Mouse (Mus musculus) c-Kit-positive CD71-positive TER-119-positive erythroid progenitor cells, embryonic 14.5 days (primary cell): ENCODE measurements around the gene Adgrg1.

Experiments used
- DNase-seq: peaks from one replicate; pipeline ENCODE4 v3.0.0-alpha.2; 2013; ENCODE audit warnings: low spot score

The Adgrg1 gene

DNA sequence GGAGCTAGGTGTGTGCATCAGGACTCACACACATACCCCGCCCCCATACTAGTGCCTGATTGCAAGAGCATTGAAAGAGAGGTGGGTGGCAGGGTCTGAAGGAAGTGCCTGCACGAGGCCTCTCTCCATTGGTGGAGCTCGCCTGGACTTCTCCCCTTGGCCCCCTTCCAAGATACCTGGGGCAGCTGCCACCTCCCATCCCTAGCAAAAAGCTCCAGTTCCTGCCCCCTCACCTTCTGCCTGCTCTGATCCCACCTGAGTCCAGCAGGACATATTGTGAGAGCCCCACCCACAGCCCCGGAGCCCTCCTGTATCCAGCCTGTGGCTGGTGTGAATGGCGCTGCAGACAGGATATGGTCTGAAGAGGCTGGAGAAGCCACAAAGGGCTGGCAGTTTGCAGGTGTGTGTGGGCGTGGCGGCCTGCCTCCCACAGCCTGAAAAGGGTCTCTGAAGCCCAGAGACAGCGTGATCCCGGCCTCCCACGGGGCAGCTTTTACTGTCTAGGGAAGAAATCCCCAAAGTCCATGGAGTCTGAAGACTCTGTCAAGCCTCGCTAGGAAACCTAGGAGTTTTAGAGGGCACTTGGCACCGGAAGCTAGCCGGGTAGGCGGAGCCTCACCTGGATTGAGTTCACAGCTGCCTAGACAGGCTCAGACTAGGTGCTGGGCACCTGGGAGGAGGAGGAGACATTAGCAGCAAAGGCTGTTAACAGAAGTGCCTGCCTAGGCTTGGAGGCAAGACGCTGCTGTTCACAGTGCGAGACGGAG, 2.3 kb downstream of the Adgrg1 start:
- DNase-seq, result no peak

GRCm38 (mm10) chr8:94978131-94978530, 3.6 kb downstream of the Adgrg1 start:
- no peak for DNase-seq

- no peak for DNase-seq
These were observed 4.2 kb downstream of the Adgrg1 start for GRCm38 (mm10) chr8:94978593-94979319.

DNA sequence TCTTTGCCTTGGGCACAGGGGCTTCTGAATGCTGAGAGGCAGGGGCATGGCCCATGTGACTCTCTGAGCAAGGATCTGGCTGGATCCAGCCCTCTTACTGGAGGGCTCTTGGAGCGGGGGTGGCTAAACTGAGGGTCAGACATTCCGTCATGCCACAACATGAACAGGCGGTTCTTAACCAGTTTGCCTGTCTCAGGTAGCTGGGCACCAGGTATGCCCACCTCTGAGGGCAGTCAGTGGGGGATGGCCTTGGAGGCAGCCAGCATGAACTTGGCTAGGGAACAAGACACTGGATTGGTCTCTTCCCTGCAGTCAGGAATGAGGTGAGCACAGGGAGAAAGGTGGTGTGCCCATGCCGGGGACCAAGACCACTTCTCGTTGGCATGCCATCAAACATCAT, 5.6 kb downstream of the Adgrg1 start:
- DNase-seq, result no peak

GRCm38 (mm10) chr8:94980976-94981375, 6.4 kb downstream of the Adgrg1 start:
- DNase-seq, result no peak

DNA sequence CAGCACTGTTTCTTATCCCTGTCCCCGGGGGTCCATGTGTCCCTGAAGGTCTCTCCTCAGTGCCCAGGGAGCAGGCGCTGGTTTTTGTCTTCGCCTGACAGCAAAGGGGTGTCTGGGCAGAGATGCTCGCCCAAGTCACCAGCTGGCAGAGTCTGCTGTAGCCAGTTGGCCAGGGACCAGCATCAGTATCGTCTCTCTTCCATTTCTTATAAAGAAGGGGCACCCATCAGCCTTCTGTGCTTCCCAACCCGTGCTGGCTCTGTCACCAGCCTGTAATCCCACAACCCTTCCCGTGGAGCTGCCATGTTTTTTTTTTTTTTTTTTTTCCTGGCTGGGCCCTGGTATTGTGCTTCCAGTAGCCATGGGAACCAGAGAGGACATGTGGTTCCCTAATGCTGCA, 7.3 kb downstream of the Adgrg1 start:
- DNase-seq, result no peak

- DNase-seq, result no peak
These were observed 8.6 kb downstream of the Adgrg1 start for GRCm38 (mm10) chr8:94983146-94983545.

GRCm38 (mm10) chr8:94983881-94984516, 9.4 kb downstream of the Adgrg1 start:
- DNase-seq, result peak; percentile 86

DNA sequence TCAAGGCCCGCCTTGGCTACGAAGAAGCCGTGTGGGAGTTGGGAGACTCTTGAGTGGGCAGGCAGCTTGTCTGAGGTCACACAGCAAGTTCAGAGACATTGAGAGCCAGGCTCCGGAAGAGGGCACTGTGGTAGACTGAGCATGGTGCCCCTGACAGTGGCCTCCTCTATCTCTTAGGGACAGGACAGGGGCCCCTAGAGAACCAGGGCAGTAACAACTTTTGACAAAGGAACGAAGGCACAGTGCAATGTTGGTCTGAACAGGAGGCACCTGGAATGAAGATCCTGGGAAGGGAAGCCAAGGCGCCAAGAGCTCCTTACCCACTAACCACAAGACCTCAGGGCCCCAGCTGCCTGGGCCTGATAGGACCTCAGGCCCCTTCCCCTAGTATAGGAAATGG, 10.5 kb downstream of the Adgrg1 start:
- DNase-seq, result peak; percentile 65

DNA sequence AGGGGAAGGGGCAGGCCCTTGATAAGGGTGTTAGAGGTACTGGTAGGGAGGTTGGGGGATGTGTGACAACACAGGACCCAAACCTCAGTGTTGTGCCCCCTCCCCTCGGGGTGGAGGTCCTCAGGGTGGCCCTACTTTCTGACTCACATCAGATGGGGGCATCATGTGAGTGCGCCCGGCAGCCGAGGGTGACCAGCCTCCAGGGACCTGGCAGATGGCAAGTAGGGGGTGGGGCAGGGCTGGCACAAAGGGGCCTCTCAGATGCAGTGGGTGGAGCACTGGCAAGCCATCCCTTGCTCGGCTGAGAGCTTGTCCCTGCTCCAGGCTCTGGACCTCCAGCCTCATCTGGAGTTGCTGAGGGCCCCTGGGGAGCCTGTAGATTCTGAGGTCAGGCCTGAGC, 12.1 kb downstream of the Adgrg1 start:
- DNase-seq, result no peak

DNA sequence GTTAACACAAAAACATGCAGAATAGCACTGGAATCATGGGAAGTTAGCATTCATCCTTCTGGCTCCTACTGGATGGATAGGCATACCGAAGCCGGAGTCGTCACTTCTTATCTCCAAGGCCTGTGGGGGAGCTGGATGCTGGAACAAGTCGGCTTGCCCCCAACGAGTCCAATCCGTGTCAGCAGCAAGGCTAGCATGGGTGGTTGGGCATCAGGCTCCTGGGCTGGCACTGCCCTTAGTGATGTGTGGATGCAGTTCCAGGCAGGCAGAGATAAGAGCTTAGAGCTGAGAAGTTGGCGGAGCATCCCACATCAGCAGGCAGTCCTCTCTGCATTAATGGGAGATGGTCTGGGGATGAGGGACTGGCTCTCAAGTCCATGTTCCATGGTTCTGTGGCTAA, 13.0 kb downstream of the Adgrg1 start:
- no peak for DNase-seq

DNA sequence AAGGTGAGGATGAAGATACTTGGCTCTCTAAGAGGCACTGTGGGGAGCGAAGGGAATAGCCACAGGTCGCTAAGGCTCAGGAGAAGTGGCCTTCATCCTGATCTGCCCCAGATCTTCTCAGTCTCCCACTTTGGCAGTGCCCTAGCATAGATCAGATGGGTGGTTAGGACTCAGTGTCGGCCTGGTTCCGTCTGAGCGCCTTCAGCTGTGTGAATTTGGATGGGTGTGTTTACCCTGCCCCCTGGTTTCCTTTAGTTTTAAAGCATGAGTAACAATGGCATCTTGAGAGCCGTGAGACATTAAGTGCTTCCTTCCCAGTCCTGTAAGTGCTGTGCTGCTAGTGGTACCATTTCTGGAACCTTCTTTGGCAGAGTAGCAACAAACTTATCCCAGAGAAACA, 14.1 kb downstream of the Adgrg1 start:
- DNase-seq, result no peak

- DNase-seq, result no peak
These were observed 15.2 kb downstream of the Adgrg1 start for GRCm38 (mm10) chr8:94989711-94990110.

GRCm38 (mm10) chr8:94990598-94991453, 16.3 kb downstream of the Adgrg1 start:
- no peak for DNase-seq

DNA sequence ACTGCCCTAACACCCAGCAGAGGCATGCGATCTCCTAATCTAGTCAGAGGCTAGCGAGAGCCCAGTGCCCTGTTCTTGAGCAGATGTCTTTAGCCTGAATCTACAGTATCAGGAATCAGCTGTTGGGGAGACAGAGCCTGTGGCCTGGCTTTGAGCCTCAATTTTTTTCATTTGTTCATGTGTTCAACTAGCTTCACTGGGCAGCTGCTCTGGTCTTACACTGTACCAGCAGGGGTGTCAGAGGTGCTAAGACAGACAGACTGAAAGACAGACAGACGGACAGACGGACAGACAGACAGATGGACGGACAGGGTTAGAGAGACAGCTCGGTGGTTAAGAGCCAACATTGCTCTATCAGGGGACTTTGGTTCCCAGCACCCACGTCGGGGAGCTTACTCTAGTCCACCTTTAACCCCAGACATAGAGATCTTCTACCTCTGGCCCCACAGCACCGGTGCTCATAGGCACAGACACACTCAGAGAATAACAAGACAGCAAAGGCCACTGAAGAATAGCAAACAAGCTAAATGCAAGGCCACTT, 17.0 kb downstream of the Adgrg1 start:
- no peak for DNase-seq

GRCm38 (mm10) chr8:94992010-94992409, 17.5 kb downstream of the Adgrg1 start:
- no peak for DNase-seq

- DNase-seq, result no peak
These were observed 18.0 kb downstream of the Adgrg1 start for GRCm38 (mm10) chr8:94992534-94992933.

DNA sequence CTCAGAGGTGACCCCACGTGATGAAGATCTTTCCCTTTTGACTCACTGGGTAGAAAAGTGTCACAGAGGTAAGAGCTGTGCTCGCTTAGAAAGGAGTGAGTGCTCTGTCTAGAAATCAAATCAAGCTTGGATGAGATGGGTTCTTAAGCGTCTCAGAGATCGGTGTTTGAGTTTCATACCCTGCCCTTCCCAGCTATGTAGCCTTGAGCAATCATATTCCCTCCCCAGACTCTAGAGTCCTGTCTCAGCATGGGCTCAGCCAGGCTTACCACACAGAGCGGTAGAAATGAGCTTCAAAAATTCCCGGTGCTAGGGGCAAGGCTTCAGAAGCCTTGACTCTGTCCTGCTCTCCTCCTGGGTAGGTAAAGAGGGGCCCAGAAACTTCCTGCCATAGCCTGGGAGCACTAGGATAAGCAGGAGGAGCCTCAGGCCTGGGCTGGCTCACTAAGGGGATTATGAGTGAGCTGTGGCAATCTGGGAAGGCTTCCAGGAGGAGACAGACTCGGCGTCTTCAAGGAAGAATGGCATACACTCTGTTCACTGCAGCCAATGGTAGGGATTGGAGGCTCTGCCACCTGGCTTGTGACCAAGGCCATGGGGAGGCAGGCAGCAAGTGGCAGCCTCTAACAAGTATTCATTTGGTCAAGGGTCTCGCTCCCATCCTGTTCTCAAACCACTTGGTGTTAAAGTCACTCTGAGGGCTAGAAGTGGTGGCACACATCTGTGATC, 18.6 kb downstream of the Adgrg1 start:
- DNase-seq, result no peak

- no peak for DNase-seq
These were observed 19.5 kb downstream of the Adgrg1 start for GRCm38 (mm10) chr8:94994006-94994405.

- no peak for DNase-seq
These were observed 20.0 kb downstream of the Adgrg1 start for GRCm38 (mm10) chr8:94994510-94994909.

DNA sequence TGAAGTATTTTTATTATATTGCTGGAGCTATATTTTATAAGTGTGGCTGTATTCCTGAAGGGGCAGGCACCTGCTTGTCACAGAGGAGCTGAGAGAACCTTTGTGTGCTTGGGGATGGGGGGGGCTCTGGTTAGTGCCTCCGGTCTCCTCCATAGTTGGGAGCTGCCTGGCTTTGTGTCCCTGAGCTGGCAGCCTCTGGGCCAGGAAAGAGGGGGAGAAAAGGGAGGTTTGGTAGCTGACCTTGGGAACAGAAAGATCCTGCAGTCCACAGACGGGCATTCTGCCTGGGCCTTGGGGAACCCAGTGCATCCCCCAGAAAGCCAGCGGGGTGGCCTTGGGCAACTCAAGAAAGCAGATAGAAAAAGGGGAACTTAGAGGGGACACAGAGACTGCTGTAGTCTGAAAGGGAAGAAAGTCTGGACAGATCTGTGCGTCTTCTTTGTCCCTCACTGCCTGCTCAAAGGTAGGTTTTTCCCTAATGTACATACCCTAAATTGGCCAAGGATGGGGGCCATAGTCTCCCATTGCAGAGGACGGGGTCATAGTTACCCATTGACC, 20.9 kb downstream of the Adgrg1 start:
- no peak for DNase-seq
